Mouse (Mus musculus) hindbrain, embryonic 13.5 days (tissue): ENCODE results near the gene Sfxn5. TPM values are rescaled to one million over a fixed set of nuclear protein-coding genes. Genes with fewer than 3 reads are reported as not detected.
A peak's percentile ranks its signal among the peaks of the same experiment; 100 is the strongest.

Experiments used
- ATAC-seq: fragments of 200-750 bp; cut with Nextera tagmentation; 2 replicates; pipeline ENCODE4 v1.8.0; 2017; ENCODE audit warnings: moderate TSS enrichment; ENCODE audit not compliant: low FRiP score
- H3K27ac ChIP-seq: fragments of 300-500 bp; sonication (generic); 2 replicates; pipeline ENCODE4 v1.5.1; 2015; ENCODE audit warnings: inconsistent platforms, mild to moderate bottlenecking, moderate library complexity
- H3K27me3 ChIP-seq: fragments of 300-500 bp; sonication (generic); 2 replicates; pipeline ENCODE4 v1.6.1; 2015; ENCODE audit warnings: mild to moderate bottlenecking, inconsistent platforms
- H3K36me3 ChIP-seq: fragments of 300-500 bp; sonication (generic); 2 replicates; pipeline ENCODE4 v1.6.1; 2015; ENCODE audit warnings: mild to moderate bottlenecking, inconsistent platforms
- H3K4me1 ChIP-seq: fragments of 300-500 bp; sonication (generic); replicated peaks from 2 replicates; pipeline ENCODE4 v1.6.1; 2015; ENCODE audit warnings: inconsistent platforms
- H3K4me2 ChIP-seq: fragments of 300-500 bp; sonication (generic); 2 replicates; pipeline ENCODE4 v1.6.1; 2015; ENCODE audit warnings: inconsistent platforms, mild to moderate bottlenecking, moderate library complexity
- H3K4me3 ChIP-seq: fragments of 300-500 bp; sonication (generic); 2 replicates; pipeline ENCODE4 v1.5.1; 2015; ENCODE audit warnings: mild to moderate bottlenecking, inconsistent platforms
- H3K9ac ChIP-seq: fragments of 300-500 bp; sonication (generic); 2 replicates; pipeline ENCODE4 v1.6.1; 2015; ENCODE audit warnings: mild to moderate bottlenecking, inconsistent platforms
- H3K9me3 ChIP-seq: fragments of 300-500 bp; sonication (generic); 2 replicates; pipeline ENCODE4 v1.6.1; 2016; ENCODE audit warnings: inconsistent platforms
- WGBS: fragments of 180-500 bp; shearing (Covaris S2); methylation state at CpG from one replicate; pipeline ENCODE4 v1.1.7; 2015; 5-methylcytosine and 5-hydroxymethylcytosine counted together
- polyA plus RNA-seq: library from polyadenylated mRNA; unstranded; fragments of >200 nt; fragmentation: Nextera tagmentation; extraction: Ambion mirVana; gene quantifications from 2 replicates; pipeline ENCODE4 v1.2.1, GENCODE M21; 2015

The Sfxn5 gene
- polyA plus RNA-seq, 1 experiment from 2014 or later = 19.6 TPM

DNA sequence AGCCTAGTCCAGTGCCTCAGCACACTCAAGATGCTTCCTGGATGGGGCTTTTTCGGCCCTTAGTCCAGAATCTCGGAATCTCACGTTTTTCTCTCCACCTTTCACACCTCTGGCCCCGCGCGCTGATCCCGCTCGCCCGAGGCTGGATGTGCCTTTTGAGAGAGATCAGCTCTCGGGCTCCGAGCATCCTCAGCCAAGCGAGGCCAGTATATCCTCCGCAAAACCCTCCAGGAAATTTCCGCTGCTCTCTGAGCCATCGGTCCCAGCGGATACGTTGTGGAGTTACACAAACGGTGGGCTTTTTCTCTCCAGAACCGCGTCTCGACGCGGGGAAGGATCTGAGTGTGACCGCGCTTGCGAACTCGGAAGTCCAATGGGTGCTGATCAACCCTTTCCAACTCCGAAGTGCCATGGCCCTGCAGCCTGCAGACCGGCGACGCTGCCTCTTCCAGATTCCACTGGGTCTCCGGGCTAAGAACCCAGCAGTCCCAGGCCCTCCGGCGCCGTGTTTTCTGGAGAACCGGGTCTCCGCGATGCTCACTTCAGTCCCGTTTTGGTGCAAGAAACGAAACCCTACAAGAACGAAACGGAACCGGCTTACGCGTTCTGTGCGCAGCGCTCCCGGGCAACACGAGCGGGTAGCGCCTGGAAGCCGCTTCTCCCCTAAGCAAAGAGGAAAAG, 143.2 kb downstream of the Sfxn5 start:
- Histone ChIP-seq H3K9ac (no peak overlapping the region), H3K36me3 (no peaks in the 10 kb centered on the region), H3K4me1 (peaks cover 53% of the 10 kb centered on the region), H3K27ac (no peak overlapping the region), H3K27me3 (peaks cover 99% of the 10 kb centered on the region), H3K9me3 (no peaks in the 10 kb centered on the region), H3K4me2 (peak overlapping the region; percentile 42), H3K4me3 (peak overlapping the region; percentile 29)
- no peak for ATAC-seq
- under 1% methylated on average over 52 of the region's 52 CpGs for WGBS

GRCm38 (mm10) chr6:85189361-85189760, 143.9 kb downstream of the Sfxn5 start:
- H3K9me3 ChIP-seq = no peaks in the 10 kb centered on the region
- no peak overlapping the region for H3K4me3 ChIP-seq
- H3K4me1 ChIP-seq = peaks cover 53% of the 10 kb centered on the region
- H3K9ac ChIP-seq = no peak overlapping the region
- peak overlapping the region; percentile 42; the same call in 1 of the 2 replicates for H3K4me2 ChIP-seq
- peaks cover 98% of the 10 kb centered on the region for H3K27me3 ChIP-seq
- WGBS = 5% methylated on average over 14 of the region's 14 CpGs
- no peaks in the 10 kb centered on the region for H3K36me3 ChIP-seq
- H3K27ac ChIP-seq = no peak overlapping the region
- no peak for ATAC-seq

DNA sequence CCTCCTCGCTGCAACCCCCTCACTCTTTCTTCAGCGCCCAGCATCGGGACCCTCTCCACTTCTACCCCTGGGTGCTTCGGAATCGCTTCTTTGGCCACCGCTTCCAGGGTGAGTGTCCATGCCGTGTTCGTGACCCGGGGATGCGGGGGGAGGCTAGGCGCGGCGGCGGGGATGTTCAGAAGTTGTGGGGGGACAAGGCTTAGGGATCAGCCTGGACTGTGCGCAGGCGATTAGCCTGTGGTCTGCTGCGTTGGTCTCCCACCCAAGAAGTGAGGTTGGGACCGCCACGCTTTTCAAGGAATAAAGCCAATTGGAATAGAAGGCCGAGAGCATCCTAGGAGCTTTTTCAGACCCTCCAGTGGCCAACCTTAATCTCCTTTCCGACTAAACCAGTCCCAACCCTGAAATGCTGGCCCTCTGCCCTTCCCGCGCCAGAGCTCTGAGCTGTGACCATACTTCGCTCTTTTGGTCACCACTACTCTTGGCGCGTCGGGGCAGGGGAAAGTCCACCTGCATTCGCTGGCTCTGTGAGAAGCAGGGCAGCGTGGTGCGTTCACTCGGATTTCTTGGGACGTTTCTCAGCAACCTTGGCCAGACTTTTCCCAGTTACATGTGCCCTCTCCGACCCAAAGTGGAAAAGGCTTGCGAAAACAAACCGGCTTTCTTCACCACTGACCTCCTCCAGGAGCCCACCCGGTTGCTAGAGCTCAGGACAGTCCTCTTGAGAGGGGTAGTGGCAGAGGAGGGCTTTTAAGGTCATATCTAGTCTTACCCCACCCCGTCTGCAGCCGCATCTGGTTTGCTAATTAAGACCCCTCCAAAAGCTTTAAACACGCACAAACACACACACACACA, 144.7 kb downstream of the Sfxn5 start:
- ATAC-seq = no peak
- H3K9me3 ChIP-seq = no peaks in the 10 kb centered on the region
- peak overlapping the region; percentile 36 for H3K4me3 ChIP-seq
- no peaks in the 10 kb centered on the region for H3K36me3 ChIP-seq
- H3K27ac ChIP-seq = no peak overlapping the region
- H3K4me2 ChIP-seq = peak overlapping the region; percentile 58
- 1% methylated on average over 39 of the region's 39 CpGs for WGBS
- peaks cover 46% of the 10 kb centered on the region for H3K4me1 ChIP-seq
- 0 out of 2 replicates have a peak overlapping the region, but pooled peaks have one; percentile 56 for H3K9ac ChIP-seq
- H3K27me3 ChIP-seq = peaks cover 97% of the 10 kb centered on the region

DNA sequence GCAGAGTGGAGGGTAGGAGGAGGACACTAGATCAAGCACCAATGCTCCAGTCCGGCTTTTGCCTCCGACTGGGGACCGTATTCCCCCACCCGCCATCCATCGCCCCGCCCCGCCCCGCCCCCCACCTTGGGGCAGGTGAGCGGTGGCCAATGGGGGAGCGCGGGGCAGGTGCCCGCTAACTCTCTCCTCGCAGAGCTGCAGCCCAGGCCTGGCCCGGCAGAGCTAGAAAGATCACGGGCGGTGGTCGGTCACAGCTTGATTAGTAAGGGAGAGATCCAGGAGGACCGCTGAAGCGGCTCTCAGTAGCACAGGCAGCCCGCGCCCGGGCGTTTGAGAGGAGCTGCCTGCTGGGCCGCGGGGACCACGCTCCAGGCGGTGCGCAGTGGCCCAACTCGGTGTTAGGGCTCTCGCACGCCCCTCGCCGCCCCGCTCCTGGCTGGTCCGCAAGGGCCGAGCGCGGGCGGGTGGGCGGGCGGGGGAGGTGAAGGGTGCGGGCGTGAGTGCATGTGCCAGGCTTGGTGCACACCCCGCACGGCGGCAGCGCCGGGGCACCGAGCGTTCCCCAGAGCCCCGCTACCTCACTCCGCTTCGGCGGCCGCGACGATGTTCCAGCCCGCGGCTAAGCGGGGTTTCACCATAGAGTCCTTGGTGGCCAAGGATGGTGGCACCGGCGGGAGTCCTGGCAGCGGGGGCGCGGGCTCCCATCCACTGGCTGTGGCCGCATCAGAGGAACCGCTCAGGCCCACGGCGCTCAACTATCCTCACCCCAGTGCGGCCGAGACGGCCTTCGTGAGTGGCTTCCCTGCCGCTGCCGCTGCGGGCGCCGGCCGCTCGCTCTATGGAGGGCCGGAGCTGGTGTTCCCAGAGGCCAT, 145.6 kb downstream of the Sfxn5 start, which contains the start of gene Emx1:
Gene Emx1 (plus strand): TSS at position 99 of the 872 bp plus-strand sequence.
- peaks cover 44% of the 10 kb centered on the region for H3K4me1 ChIP-seq
- H3K4me3 ChIP-seq = peak within 1 kb of the TSS; percentile 36
- H3K4me2 ChIP-seq = peak within 1 kb of the TSS; percentile 58
- peak; percentile 65; the same call in 1 of the 2 replicates for ATAC-seq
- H3K9me3 ChIP-seq = no peaks in the 10 kb centered on the region
- under 1% methylated on average over 65 of the region's 81 CpGs for WGBS
- H3K27me3 ChIP-seq = peaks cover 94% of the 10 kb centered on the region
- H3K27ac ChIP-seq = no peak within 1 kb of the TSS
- H3K9ac ChIP-seq = peak within 1 kb of the TSS; percentile 56; the same call in 1 of the 2 replicates
- no peaks in the 10 kb centered on the region for H3K36me3 ChIP-seq

- Histone ChIP-seq H3K27ac (no peak overlapping the region), H3K9me3 (no peaks in the 10 kb centered on the region), H3K36me3 (no peaks in the 10 kb centered on the region), H3K4me1 (peaks cover 44% of the 10 kb centered on the region), H3K4me2 (0 out of 2 replicates have a peak overlapping the region, but pooled peaks have one; percentile 58), H3K4me3 (peak overlapping the region; percentile 36), H3K9ac (0 out of 2 replicates have a peak overlapping the region, but pooled peaks have one; percentile 56), H3K27me3 (peaks cover 92% of the 10 kb centered on the region)
- no peak for ATAC-seq
- 1% methylated on average over 15 of the region's 15 CpGs for WGBS
Observed at GRCm38 (mm10) chr6:85186744-85187059, 146.5 kb downstream of the Sfxn5 start.

DNA sequence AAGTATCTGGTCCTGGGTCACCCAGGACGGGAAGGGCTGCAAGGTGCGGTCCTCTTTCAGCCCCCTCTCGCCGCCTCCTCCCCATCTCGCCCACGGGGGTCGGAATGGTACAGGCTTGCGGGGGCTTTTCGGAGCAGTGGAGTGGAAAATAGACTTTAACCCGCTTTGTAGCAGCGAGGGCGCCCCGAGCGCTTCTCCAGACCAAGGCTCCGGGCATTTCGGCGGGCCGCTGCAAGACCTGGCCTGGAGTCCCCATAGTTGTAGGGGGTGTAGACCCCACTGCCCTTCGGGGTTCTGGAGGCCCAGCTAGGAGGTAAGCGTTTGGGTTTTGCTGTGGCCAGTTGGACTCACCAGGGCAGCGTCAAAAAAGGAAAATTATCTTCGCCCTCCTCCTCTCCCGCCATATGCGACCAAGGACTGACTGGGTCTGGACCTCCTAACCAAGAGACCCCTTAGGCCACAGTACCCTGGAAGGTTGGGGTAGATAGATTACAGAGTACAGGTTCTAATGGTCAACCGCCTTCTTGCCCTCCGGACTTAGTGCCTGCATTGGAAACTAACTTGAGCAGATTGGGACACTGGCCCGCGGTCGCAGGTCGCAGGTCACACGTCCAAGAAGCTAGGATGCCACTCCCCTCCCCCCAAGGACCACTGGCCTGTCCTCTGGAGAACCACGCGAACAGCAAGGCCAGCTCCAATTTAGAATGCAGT, 147.0 kb downstream of the Sfxn5 start:
- ATAC-seq = no peak
- Histone ChIP-seq H3K27me3 (peaks cover 92% of the 10 kb centered on the region), H3K36me3 (no peaks in the 10 kb centered on the region), H3K4me2 (no peak overlapping the region), H3K9ac (no peak overlapping the region), H3K4me1 (peaks cover 44% of the 10 kb centered on the region), H3K9me3 (no peaks in the 10 kb centered on the region), H3K27ac (no peak overlapping the region), H3K4me3 (0 out of 2 replicates have a peak overlapping the region, but pooled peaks have one; percentile 36)
- 2% methylated on average over 33 of the region's 33 CpGs for WGBS

DNA sequence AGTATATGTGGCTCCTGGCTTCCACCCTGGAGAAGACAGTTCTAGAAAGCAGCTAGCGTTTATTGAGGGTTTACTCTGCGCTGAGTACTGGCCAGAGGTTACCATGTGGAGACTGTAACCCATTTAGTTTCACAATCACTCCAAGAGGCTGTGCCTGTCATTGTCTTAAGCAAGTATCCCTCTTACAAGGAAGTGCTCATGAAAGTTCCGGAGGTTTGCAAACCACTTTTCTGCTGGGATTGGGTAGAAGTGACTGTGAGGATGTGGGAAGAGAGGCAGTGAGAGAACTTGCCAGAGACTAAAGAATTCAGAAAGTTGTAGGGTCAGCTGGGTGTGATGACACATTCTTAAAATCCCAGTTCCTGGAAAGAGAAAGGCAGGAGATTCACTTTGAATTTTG, 149.3 kb downstream of the Sfxn5 start:
- 60% methylated on average over 3 of the region's 3 CpGs for WGBS
- peaks cover 71% of the 10 kb centered on the region for H3K27me3 ChIP-seq
- no peak for ATAC-seq

DNA sequence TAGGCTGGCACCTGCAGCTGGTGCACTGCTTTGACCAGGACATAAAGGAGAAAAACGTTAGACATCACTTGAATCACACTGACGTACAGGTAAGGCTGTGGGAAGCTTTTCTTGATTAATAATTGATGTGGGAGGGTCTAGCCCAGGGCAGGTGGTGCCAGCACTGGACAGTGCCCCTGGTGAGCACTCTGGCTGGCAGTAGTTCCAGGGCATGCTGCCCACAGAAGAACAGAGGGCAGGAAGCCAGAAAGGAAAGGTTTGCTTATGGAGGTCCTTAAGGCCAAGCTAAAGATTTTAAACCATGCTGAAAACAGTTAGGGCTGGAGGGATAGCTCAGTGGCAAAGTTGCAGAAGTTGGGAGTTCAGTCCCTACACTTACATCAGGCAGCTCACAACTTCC, 153.2 kb downstream of the Sfxn5 start:
- Histone ChIP-seq H3K27me3 (peaks cover 44% of the 10 kb centered on the region), H3K27ac (no peak overlapping the region), H3K4me2 (no peak overlapping the region), H3K4me1 (no peaks in the 10 kb centered on the region), H3K9ac (no peak overlapping the region), H3K9me3 (no peaks in the 10 kb centered on the region), H3K4me3 (no peak overlapping the region), H3K36me3 (no peaks in the 10 kb centered on the region)
- ATAC-seq = no peak
- 72% methylated on average over 2 of the region's 2 CpGs for WGBS

More for the DNA sequence above, 149.3 kb downstream of the Sfxn5 start:
- Histone ChIP-seq H3K4me1 (peaks cover 29% of the 10 kb centered on the region), H3K27ac (no peak overlapping the region), H3K9ac (no peak overlapping the region), H3K4me2 (no peak overlapping the region), H3K36me3 (no peaks in the 10 kb centered on the region), H3K9me3 (no peaks in the 10 kb centered on the region), H3K4me3 (no peak overlapping the region)

GRCm38 (mm10) chr6:85179569-85179968, 153.7 kb downstream of the Sfxn5 start:
- Histone ChIP-seq H3K4me1 (no peaks in the 10 kb centered on the region), H3K27me3 (peaks cover 40% of the 10 kb centered on the region), H3K27ac (no peak overlapping the region), H3K4me3 (no peak overlapping the region), H3K9ac (no peak overlapping the region), H3K4me2 (no peak overlapping the region), H3K36me3 (no peaks in the 10 kb centered on the region), H3K9me3 (no peaks in the 10 kb centered on the region)
- WGBS = 73% methylated on average over 3 of the region's 3 CpGs
- no peak for ATAC-seq

DNA sequence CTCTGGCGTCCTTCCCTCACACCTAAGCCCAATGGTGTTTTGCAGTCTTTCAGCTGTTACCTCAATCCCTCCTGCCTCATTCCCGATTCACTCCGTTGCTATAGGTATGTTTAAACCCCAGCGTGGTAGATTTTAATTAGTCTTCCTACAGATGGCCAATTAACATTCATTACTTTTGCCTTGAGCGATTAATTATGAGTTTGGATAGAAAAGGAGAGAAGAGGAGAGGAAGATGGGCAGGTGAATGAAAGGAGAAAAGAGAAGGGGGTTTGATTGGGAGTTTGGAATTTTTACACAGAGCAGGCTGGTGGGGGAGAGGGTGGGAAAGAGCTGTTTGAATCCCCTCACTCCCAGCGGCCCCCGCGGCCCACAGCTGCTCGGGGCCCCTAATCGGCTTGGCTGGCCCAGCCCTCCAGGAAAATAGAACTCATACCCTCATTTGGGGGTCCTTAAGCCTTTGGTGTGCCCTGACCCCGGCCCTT, 167.7 kb downstream of the Sfxn5 start:
- ATAC-seq = 0 out of 2 replicates have a peak, but pooled peaks have one; percentile 52
- no peak overlapping the region for H3K9ac ChIP-seq
- H3K9me3 ChIP-seq = no peaks in the 10 kb centered on the region
- H3K27me3 ChIP-seq = 0 out of 2 replicates have a peak, but pooled peaks cover 15% of the 10 kb centered on the region
- no peak overlapping the region for H3K27ac ChIP-seq
- H3K4me1 ChIP-seq = peaks cover 7% of the 10 kb centered on the region; the same call in 1 of the 2 replicates
- WGBS = 47% methylated on average over 11 of the region's 11 CpGs
- no peak overlapping the region for H3K4me3 ChIP-seq
- peak overlapping the region; percentile 1; the same call in 1 of the 2 replicates for H3K4me2 ChIP-seq
- H3K36me3 ChIP-seq = no peaks in the 10 kb centered on the region
